Mouse (Mus musculus) ES-Bruce4 (cell line): ENCODE measurements around the gene Jph3.

Experiments
- CTCF ChIP-seq: IDR thresholded peaks from one replicate; pipeline ENCODE4 v1.8.1; 2011; ENCODE audit warnings: low read depth, low read length
- POLR2A ChIP-seq: IDR thresholded peaks from one replicate; pipeline ENCODE4 v1.8.1; 2011; ENCODE audit warnings: low read length; ENCODE audit not compliant: insufficient read depth

DNA sequence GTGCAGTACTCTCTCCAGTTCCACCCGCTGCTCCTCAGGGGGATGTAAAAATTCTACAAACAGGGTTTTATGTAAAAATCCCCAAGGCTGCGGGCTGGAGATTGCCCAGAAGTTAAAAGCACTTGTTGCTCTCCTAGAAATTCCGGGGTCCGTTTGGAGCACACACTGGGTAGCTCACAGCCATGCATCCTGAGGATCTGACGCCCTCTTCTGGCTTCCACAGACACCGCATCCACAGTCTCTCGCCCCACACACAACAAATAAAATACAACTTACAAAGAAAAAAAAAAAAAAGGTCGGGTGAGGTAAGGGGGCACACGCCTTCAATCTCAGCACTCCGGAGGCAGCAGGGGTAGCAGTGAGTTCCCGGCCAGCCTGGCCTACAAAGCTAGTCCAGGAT, 78.6 kb downstream of the Jph3 start:
- TF ChIP-seq CTCF (peak; percentile 64), POLR2A (no peak)
